In genomic region chrX:120290011-120290899, GRCm38 (mm10) we compare ENCODE assay signal across 9 mouse cellular contexts. TPM values are rescaled to one million over a fixed set of nuclear protein-coding genes. Genes with fewer than 3 reads are reported as not detected.
DNase-seq lines count a peak whose midpoint lies in the region; ATAC-seq and TF ChIP-seq lines count a peak whose summit lies in the region.
"Had no signal": no experiment of that assay in that cellular context is flagged by ENCODE, and none has a peak within 500 bp of the region (broad histone marks: within the 10 kb centered on the region; RNA-seq: fewer than 3 reads in every experiment).

Pcdh11x (plus strand) TSS chrX:120290259.

- peak within 1 kb of the TSS; percentile 60 for H3K4me2 ChIP-seq in embryonic facial prominence, embryonic 11.5 days (ENCODE audit: low read depth, low read length)
- peak within 1 kb of the TSS; percentile 69 for H3K4me2 ChIP-seq in hindbrain, embryonic 12.5 days (replicated peaks)
- H3K4me2 ChIP-seq in midbrain, embryonic 12.5 days (replicated peaks) = peak within 1 kb of the TSS; percentile 71

- ATAC-seq in megakaryocyte, adult 5-6 weeks (ENCODE audit: poor library complexity, severe bottlenecking) = no peak
- ATAC-seq in embryonic facial prominence, embryonic 11.5 days (replicated peaks; ENCODE audit: insufficient number of reproducible peaks, low FRiP score, low TSS enrichment, low read depth) = peak; percentile 76
- ATAC-seq in hindbrain, embryonic 12.5 days (ENCODE audit: low FRiP score) = peak; percentile 85
- peak; percentile 76 for ATAC-seq in midbrain, embryonic 12.5 days (ENCODE audit: low FRiP score, low read depth)

- peak; percentile 62 for DNase-seq in embryonic facial prominence, embryonic 11.5 days (ENCODE audit: low spot score)
- peak; percentile 56 to 57 for DNase-seq in left cerebral cortex, adult 2 months (ENCODE audit: extremely low spot score in 1 of 2, low spot score in 2 of 2)
- peak; percentile 6 for DNase-seq in yolk sac, embryonic 10.5 days (ENCODE audit: low spot score)
- no peak for DNase-seq in thymus, postnatal 10 days (ENCODE audit: low spot score in 2 of 2)

- H3K4me1 ChIP-seq in megakaryocyte, embryonic 14.5 days = peaks cover 9% of the 10 kb centered on the region
- no peaks in the 10 kb centered on the region for H3K4me1 ChIP-seq in embryonic facial prominence, embryonic 11.5 days (ENCODE audit: control insufficient read depth, insufficient read depth, low read length)
- H3K4me1 ChIP-seq in hindbrain, embryonic 12.5 days = no peaks in the 10 kb centered on the region
- no peaks in the 10 kb centered on the region for H3K4me1 ChIP-seq in midbrain, embryonic 12.5 days

- H3K36me3 ChIP-seq in megakaryocyte, embryonic 14.5 days (replicated peaks; ENCODE audit: low read length) = no peaks in the 10 kb centered on the region
- H3K36me3 ChIP-seq in embryonic facial prominence, embryonic 11.5 days (replicated peaks; ENCODE audit: control insufficient read depth, insufficient read depth, low read depth, low read length) = no peaks in the 10 kb centered on the region
- H3K36me3 ChIP-seq in hindbrain, embryonic 12.5 days = no peaks in the 10 kb centered on the region
- H3K36me3 ChIP-seq in midbrain, embryonic 12.5 days = no peaks in the 10 kb centered on the region

- peak; percentile 8; the same call in 1 of the 2 replicates for TF ChIP-seq CTCF in left cerebral cortex, adult 2 months (IDR thresholded peaks at IDR 0.05)

- H3K9me3 ChIP-seq in megakaryocyte, embryonic 14.5 days = no peaks in the 10 kb centered on the region
- no peaks in the 10 kb centered on the region for H3K9me3 ChIP-seq in embryonic facial prominence, embryonic 11.5 days (replicated peaks; ENCODE audit: control insufficient read depth, low read length)
- H3K9me3 ChIP-seq in hindbrain, embryonic 12.5 days (replicated peaks) = no peaks in the 10 kb centered on the region
- no peaks in the 10 kb centered on the region for H3K9me3 ChIP-seq in midbrain, embryonic 12.5 days

- 9% methylated on average over 36 of the region's 40 CpGs for WGBS in embryonic facial prominence, embryonic 11.5 days
- 12% methylated on average over 34 of the region's 40 CpGs for WGBS in hindbrain, embryonic 12.5 days
- WGBS in midbrain, embryonic 12.5 days = 16% methylated on average over 37 of the region's 40 CpGs

- H3K27ac ChIP-seq in embryonic facial prominence, embryonic 11.5 days (replicated peaks; ENCODE audit: low read depth, low read length) = no peak within 1 kb of the TSS
- no peak within 1 kb of the TSS for H3K27ac ChIP-seq in hindbrain, embryonic 12.5 days
- H3K27ac ChIP-seq in left cerebral cortex, adult 2 months = peak within 1 kb of the TSS; percentile 63
- peak within 1 kb of the TSS; percentile 35; the same call in 1 of the 2 replicates for H3K27ac ChIP-seq in midbrain, embryonic 12.5 days (replicated peaks)
- H3K27ac ChIP-seq: macrophage had no signal

- peaks cover 44% of the 10 kb centered on the region for H3K27me3 ChIP-seq in megakaryocyte, embryonic 14.5 days (replicated peaks)
- no peaks in the 10 kb centered on the region for H3K27me3 ChIP-seq in embryonic facial prominence, embryonic 11.5 days (ENCODE audit: control insufficient read depth, insufficient read depth, low read length)
- no peaks in the 10 kb centered on the region for H3K27me3 ChIP-seq in hindbrain, embryonic 12.5 days
- no peaks in the 10 kb centered on the region for H3K27me3 ChIP-seq in midbrain, embryonic 12.5 days

- intact Hi-C loops in left cerebral cortex, adult 2 months (cut with DNase I) = loop anchor here (10.0 kb wide), 1 partner anchor 1735 kb away; no protein-coding TSS in a partner anchor

- H3K4me3 ChIP-seq in megakaryocyte, embryonic 14.5 days (replicated peaks) = peak within 1 kb of the TSS; percentile 77
- H3K4me3 ChIP-seq in embryonic facial prominence, embryonic 11.5 days (ENCODE audit: low read depth, low read length) = peak within 1 kb of the TSS; percentile 36
- peak within 1 kb of the TSS; percentile 38 for H3K4me3 ChIP-seq in hindbrain, embryonic 12.5 days
- peak within 1 kb of the TSS; percentile 58 for H3K4me3 ChIP-seq in left cerebral cortex, adult 2 months
- peak within 1 kb of the TSS; percentile 50 for H3K4me3 ChIP-seq in midbrain, embryonic 12.5 days

- no peak within 1 kb of the TSS; the same call in 1 of the 2 replicates for H3K9ac ChIP-seq in embryonic facial prominence, embryonic 11.5 days (replicated peaks; ENCODE audit: low read length)
- peak within 1 kb of the TSS; percentile 33 for H3K9ac ChIP-seq in hindbrain, embryonic 12.5 days
- peak within 1 kb of the TSS; percentile 39; the same call in 1 of the 2 replicates for H3K9ac ChIP-seq in midbrain, embryonic 12.5 days (replicated peaks)

RNA-seq across cellular contexts. Expression of gene Pcdh11x, which starts in this region (rescaled TPM):
- not detected in 2 replicates for polyA plus RNA-seq in megakaryocyte, embryonic 14.5 days (2012; ENCODE audit: insufficient read depth, low replicate concordance)
- not detected in 2 replicates for total RNA-seq in megakaryocyte, adult 5-6 weeks (2015)
- total RNA-seq in megakaryocyte, adult 5-6 weeks (2017) = not detected in 2 replicates
- 3.7 and 4.7 TPM in 2 replicates for polyA plus RNA-seq in embryonic facial prominence, embryonic 11.5 days (2014; fragmentation: Nextera tagmentation; extraction: Ambion mirVana)
- polyA plus RNA-seq in hindbrain, embryonic 12.5 days (2016; fragmentation: Nextera tagmentation; extraction: Ambion mirVana) = 6.8 and 8.3 TPM in 2 replicates
- total RNA-seq in left cerebral cortex, adult 2 months (2021) = 10 to 100 TPM; 18.7 to 23.8 TPM
- polyA plus RNA-seq in midbrain, embryonic 12.5 days (2016; fragmentation: Nextera tagmentation; extraction: Ambion mirVana) = 8.3 and 9.5 TPM in 2 replicates
- polyA plus RNA-seq: macrophage had no signal

Comparison
In these comparisons a context has a peak if more than half of its experiments do, and no peak if none do; other contexts are left out.
1. RNA of gene Pcdh11x (total RNA-seq): 18.7 to 23.8 TPM in left cerebral cortex, adult 2 months; not detected in megakaryocyte, adult 5-6 weeks; every median in the first group is over 10 times any median in the second.
2. DNase-seq: peak in embryonic facial prominence, embryonic 11.5 days (single experiment), left cerebral cortex, adult 2 months (2 of 2) and yolk sac, embryonic 10.5 days (single experiment); none in thymus, postnatal 10 days (0 of 2).
3. H3K27ac ChIP-seq: peak in left cerebral cortex, adult 2 months (single experiment) and midbrain, embryonic 12.5 days (single experiment); none in embryonic facial prominence, embryonic 11.5 days (single experiment) and hindbrain, embryonic 12.5 days (single experiment).
4. Peak in every context shown above with its lines, with median percentiles within 50 percentile points of each other: H3K4me3 ChIP-seq and H3K4me2 ChIP-seq.